Mouse (Mus musculus): ENCODE results near the gene Snrpg. TPM values are rescaled to one million over a fixed set of nuclear protein-coding genes. Genes with fewer than 3 reads are reported as not detected.

The Snrpg gene
- total and polyA plus RNA-seq, 3 experiments = 761 to 1,339 (median 796) TPM

DNA sequence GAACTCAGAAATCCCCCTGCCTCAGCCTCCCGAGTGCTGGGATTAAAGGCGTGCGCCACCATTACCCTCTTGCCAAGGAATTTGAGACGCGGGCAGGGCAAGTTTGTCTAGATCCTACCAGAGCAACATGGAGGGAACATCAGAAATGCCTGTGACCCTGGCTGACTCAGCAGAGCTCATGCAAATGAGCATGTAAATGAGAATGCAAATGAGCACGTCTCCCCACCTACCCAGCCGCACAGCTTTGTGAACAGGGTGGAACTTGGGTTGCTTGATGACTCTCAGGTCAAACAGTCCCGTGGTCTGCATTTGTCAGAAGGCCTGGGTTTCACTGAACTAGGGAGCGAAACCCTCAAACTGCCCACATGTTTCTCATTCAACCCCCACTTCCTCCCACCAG, 48.1 kb upstream of the Snrpg start:
- H3K79me2 ChIP-seq (ENCODE audit: control insufficient read depth, insufficient read depth, low read length, poor library complexity) = no peaks in the 10 kb centered on the region
- no peaks in the 10 kb centered on the region for H3K9me3 ChIP-seq (replicated peaks; ENCODE audit: insufficient read depth, low read length)
- H3K27ac ChIP-seq (ENCODE audit: control insufficient read depth, low read depth, low read length) = no peak overlapping the region
- H3K4me1 ChIP-seq (ENCODE audit: control insufficient read depth in 1 of 2, insufficient read depth in 2 of 2, low read length in 2 of 2) = no peaks in the 10 kb centered on the region
- H3K27me3 ChIP-seq (ENCODE audit: control insufficient read depth in 1 of 2, insufficient read depth in 2 of 2, low read length in 2 of 2) = peaks cover 0 to 4% of the 10 kb centered on the region in 2 experiments; a peak in 1 of 4 replicates
- H3K9ac ChIP-seq (ENCODE audit: control insufficient read depth, low read depth, low read length, poor library complexity, severe bottlenecking) = no peak overlapping the region
- peak; percentile 26 for DNase-seq (ENCODE audit: low read depth, low spot score)
- H3K4me3 ChIP-seq (ENCODE audit: control insufficient read depth in 1 of 2, insufficient read depth in 1 of 2, low read depth in 2 of 2, low read length in 2 of 2) = no peak overlapping the region
- H3K36me3 ChIP-seq (ENCODE audit: control insufficient read depth in 1 of 2, insufficient read depth in 2 of 2, low read length in 2 of 2) = no peaks in the 10 kb centered on the region
- TF ChIP-seq ZC3H11A (IDR thresholded peaks at IDR 0.05; ENCODE audit: low read depth, low read length) = no peak
- no peak for TF ChIP-seq EP300 (IDR thresholded peaks at IDR 0.05; ENCODE audit: low read depth in 1 of 2, low read length in 2 of 2)
- no peak for TF ChIP-seq RAD21 (IDR thresholded peaks at IDR 0.05; ENCODE audit: low read depth, low read length)
- TF ChIP-seq HCFC1 (IDR thresholded peaks at IDR 0.05; ENCODE audit: low read depth, low read length) = no peak
- TF ChIP-seq CTCF (IDR thresholded peaks at IDR 0.05 in 2 of 3, conservative IDR thresholded peaks at IDR 0.05 in 1 of 3; ENCODE audit: control insufficient read depth in 1 of 3, insufficient read depth in 1 of 3, low read depth in 2 of 3, low read length in 3 of 3, poor library complexity in 1 of 3, severe bottlenecking in 1 of 3) = no peak
- no peak for TF ChIP-seq E2F4 (IDR thresholded peaks at IDR 0.05; ENCODE audit: borderline replicate concordance, low read depth, low read length)
- no peak for TF ChIP-seq TBP (IDR thresholded peaks at IDR 0.05; ENCODE audit: low read depth, low read length)
- TF ChIP-seq ETS1 (IDR thresholded peaks at IDR 0.05; ENCODE audit: low read depth, low read length) = no peak
- no peak for TF ChIP-seq KAT2A (conservative IDR thresholded peaks at IDR 0.05; ENCODE audit: low read depth, low read length)
- TF ChIP-seq MYC (IDR thresholded peaks at IDR 0.05; ENCODE audit: low read depth, low read length) = no peak
- TF ChIP-seq MAZ (IDR thresholded peaks at IDR 0.05; ENCODE audit: low read depth, low read length) = no peak
- no peak for TF ChIP-seq USF2 (IDR thresholded peaks at IDR 0.05; ENCODE audit: borderline replicate concordance in 1 of 2, insufficient read depth in 1 of 2, low read depth in 1 of 2, low read length in 2 of 2)
- no peak for TF ChIP-seq GATA1 (IDR thresholded peaks at IDR 0.05; ENCODE audit: low read depth, low read length)
- no peak for TF ChIP-seq TCF12 (IDR thresholded peaks at IDR 0.05; ENCODE audit: low read depth, low read length)
- TF ChIP-seq ELF1 (IDR thresholded peaks at IDR 0.05; ENCODE audit: low read depth, low read length) = no peak
- no peak for TF ChIP-seq CHD1 (IDR thresholded peaks at IDR 0.05; ENCODE audit: low read depth, low read length)
- TF ChIP-seq CHD2 (IDR thresholded peaks at IDR 0.05; ENCODE audit: low read length) = no peak
- TF ChIP-seq MYB (IDR thresholded peaks at IDR 0.05; ENCODE audit: low read depth, low read length) = no peak
- no peak for TF ChIP-seq UBTF (IDR thresholded peaks at IDR 0.05; ENCODE audit: borderline replicate concordance, insufficient read depth, low read depth, low read length)
- TF ChIP-seq JUND (IDR thresholded peaks at IDR 0.05; ENCODE audit: low read depth, low read length) = no peak

DNA sequence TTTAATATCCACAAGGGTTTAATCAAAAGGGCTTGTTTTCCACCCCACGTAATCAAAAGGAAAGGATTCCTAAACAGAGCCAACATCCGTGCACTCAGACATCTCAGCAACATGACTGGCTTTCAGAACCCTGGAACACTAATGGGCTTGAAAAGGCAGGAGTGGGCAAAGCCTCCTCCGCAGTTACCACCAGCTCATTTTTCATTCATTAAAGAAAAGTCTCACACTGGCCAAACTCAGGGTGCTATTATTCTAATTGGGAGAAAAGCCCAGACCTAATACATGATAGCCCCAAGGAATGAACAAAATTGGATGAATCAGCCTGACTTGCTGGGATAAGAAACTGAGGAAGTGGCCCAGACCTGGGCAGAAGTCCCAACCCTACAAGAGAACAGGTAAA, 46.7 kb upstream of the Snrpg start:
- no peak overlapping the region for H3K4me3 ChIP-seq (ENCODE audit: control insufficient read depth in 1 of 2, insufficient read depth in 1 of 2, low read depth in 2 of 2, low read length in 2 of 2)
- peaks cover 0 to 4% of the 10 kb centered on the region in 2 experiments; a peak in 2 of 4 replicates for H3K27me3 ChIP-seq (ENCODE audit: control insufficient read depth in 1 of 2, insufficient read depth in 2 of 2, low read length in 2 of 2)
- H3K36me3 ChIP-seq (ENCODE audit: control insufficient read depth in 1 of 2, insufficient read depth in 2 of 2, low read length in 2 of 2) = no peaks in the 10 kb centered on the region
- no peaks in the 10 kb centered on the region for H3K9me3 ChIP-seq (replicated peaks; ENCODE audit: insufficient read depth, low read length)
- TF ChIP-seq ZNF384 (IDR thresholded peaks at IDR 0.05; ENCODE audit: low read depth, low read length) (no peak), JUND (IDR thresholded peaks at IDR 0.05; ENCODE audit: low read depth, low read length) (no peak), CTCF (IDR thresholded peaks at IDR 0.05 in 2 of 3, conservative IDR thresholded peaks at IDR 0.05 in 1 of 3; ENCODE audit: control insufficient read depth in 1 of 3, insufficient read depth in 1 of 3, low read depth in 2 of 3, low read length in 3 of 3, poor library complexity in 1 of 3, severe bottlenecking in 1 of 3) (no peak), CHD1 (IDR thresholded peaks at IDR 0.05; ENCODE audit: low read depth, low read length) (no peak), BHLHE40 (IDR thresholded peaks at IDR 0.05; ENCODE audit: borderline replicate concordance, low read depth, low read length) (no peak), KAT2A (conservative IDR thresholded peaks at IDR 0.05; ENCODE audit: low read depth, low read length) (no peak), ZMIZ1 (IDR thresholded peaks at IDR 0.05; ENCODE audit: low read depth, low read length) (no peak), ELF1 (IDR thresholded peaks at IDR 0.05; ENCODE audit: low read depth, low read length) (no peak), MYC (IDR thresholded peaks at IDR 0.05; ENCODE audit: low read depth, low read length) (no peak), GATA1 (IDR thresholded peaks at IDR 0.05; ENCODE audit: low read depth, low read length) (no peak), MEF2A (IDR thresholded peaks at IDR 0.05; ENCODE audit: extremely low read depth, insufficient replicate concordance, low read depth, low read length, poor library complexity, severe bottlenecking) (no peak), MAFK (IDR thresholded peaks at IDR 0.05; ENCODE audit: borderline replicate concordance, low read depth, low read length) (no peak), SIN3A (IDR thresholded peaks at IDR 0.05; ENCODE audit: low read length) (no peak), TBP (IDR thresholded peaks at IDR 0.05; ENCODE audit: low read depth, low read length) (no peak), POLR2AphosphoS5 (IDR thresholded peaks at IDR 0.05; ENCODE audit: borderline replicate concordance, low read depth, low read length) (no peak)
- H3K4me1 ChIP-seq (ENCODE audit: control insufficient read depth in 1 of 2, insufficient read depth in 2 of 2, low read length in 2 of 2) = no peaks in the 10 kb centered on the region
- H3K27ac ChIP-seq (ENCODE audit: control insufficient read depth, low read depth, low read length) = no peak overlapping the region
- DNase-seq (ENCODE audit: low read depth, low spot score) = no peak
- H3K9ac ChIP-seq (ENCODE audit: control insufficient read depth, low read depth, low read length, poor library complexity, severe bottlenecking) = no peak overlapping the region
- no peaks in the 10 kb centered on the region for H3K79me2 ChIP-seq (ENCODE audit: control insufficient read depth, insufficient read depth, low read length, poor library complexity)
